ENCODE assay signal across 17 mouse cellular contexts in genomic region chr6:112026261-112027205, GRCm38 (mm10).
A peak's percentile ranks its signal among the peaks of the same experiment; 100 is the strongest.
DNase-seq lines count a peak whose midpoint lies in the region; ATAC-seq and TF ChIP-seq lines count a peak whose summit lies in the region.
"Had no signal": no experiment of that assay in that cellular context is flagged by ENCODE, and none has a peak within 500 bp of the region (broad histone marks: within the 10 kb centered on the region; RNA-seq: fewer than 3 reads in every experiment).

No protein-coding gene starts in this region.

- H3K36me3 ChIP-seq in hindbrain, postnatal 0 days (ENCODE audit: insufficient read depth, low read length): no peaks in the 10 kb centered on the region
- no peaks in the 10 kb centered on the region for H3K36me3 ChIP-seq in hindbrain, embryonic 10.5 days
- no peaks in the 10 kb centered on the region for H3K36me3 ChIP-seq in lung, embryonic 14.5 days (ENCODE audit: insufficient read depth)
- no peaks in the 10 kb centered on the region for H3K36me3 ChIP-seq in lung, postnatal 0 days (ENCODE audit: insufficient read depth, low read length)
- H3K36me3 ChIP-seq: limb, embryonic 12.5 days; stomach, embryonic 15.5 days had no signal

- no peaks in the 10 kb centered on the region for H3K9me3 ChIP-seq in hindbrain, postnatal 0 days (ENCODE audit: low read length)
- H3K9me3 ChIP-seq in hindbrain, embryonic 10.5 days: no peaks in the 10 kb centered on the region
- H3K9me3 ChIP-seq in lung, embryonic 14.5 days (ENCODE audit: low read depth, low read length): no peaks in the 10 kb centered on the region
- H3K9me3 ChIP-seq in lung, postnatal 0 days (ENCODE audit: low read length): no peaks in the 10 kb centered on the region
- H3K9me3 ChIP-seq: limb, embryonic 12.5 days; stomach, embryonic 15.5 days had no signal

- H3K4me1 ChIP-seq in hindbrain, postnatal 0 days (ENCODE audit: insufficient read depth, low read length): no peaks in the 10 kb centered on the region
- no peaks in the 10 kb centered on the region for H3K4me1 ChIP-seq in hindbrain, embryonic 10.5 days (replicated peaks)
- H3K4me1 ChIP-seq in lung, embryonic 14.5 days (ENCODE audit: insufficient read depth): no peaks in the 10 kb centered on the region
- no peaks in the 10 kb centered on the region for H3K4me1 ChIP-seq in lung, postnatal 0 days (ENCODE audit: insufficient read depth, low read depth, low read length)
- H3K4me1 ChIP-seq: limb, embryonic 12.5 days; stomach, embryonic 15.5 days had no signal

- H3K27ac ChIP-seq in hindbrain, postnatal 0 days: no peak overlapping the region
- H3K27ac ChIP-seq in hindbrain, embryonic 10.5 days: no peak overlapping the region
- no peak overlapping the region for H3K27ac ChIP-seq in lung, embryonic 14.5 days (ENCODE audit: low read depth)
- H3K27ac ChIP-seq in lung, postnatal 0 days (ENCODE audit: low read length): no peak overlapping the region
- H3K27ac ChIP-seq: gastrocnemius, adult 2 months; limb, embryonic 12.5 days; stomach, embryonic 15.5 days had no signal

- peak; percentile 63 for TF ChIP-seq CTCF in hindbrain, postnatal 0 days (IDR thresholded peaks at IDR 0.05; ENCODE audit: low read depth)
- TF ChIP-seq CTCF in lung, embryonic 14.5 days (IDR thresholded peaks at IDR 0.05; ENCODE audit: low read depth): peak; percentile 67
- TF ChIP-seq CTCF in lung, postnatal 0 days (IDR thresholded peaks at IDR 0.05): peak; percentile 55

- DNase-seq in hindbrain, postnatal 0 days (ENCODE audit: low spot score): peak; percentile 21
- no peak for DNase-seq in hindbrain, embryonic 10.5 days (ENCODE audit: low spot score)
- DNase-seq in lung, embryonic 14.5 days: peak; percentile 51
- DNase-seq in lung, postnatal 25 days (ENCODE audit: low spot score): no peak
- DNase-seq in brain, adult 2 months (ENCODE audit: low read depth, low spot score): peak; percentile 37
- DNase-seq in lung, postnatal 0 days (ENCODE audit: low spot score): peak; percentile 21
- DNase-seq in cerebellum, postnatal 4 days (ENCODE audit: low spot score in 2 of 2): no peak
- no peak for DNase-seq in gastrocnemius, postnatal 25 days
- DNase-seq: adrenal gland, postnatal 14 days; gastrocnemius, adult 2 months; heart, postnatal 10 days; kidney, adult 9 months; spleen, adult 18-20 months had no signal

- WGBS in hindbrain, postnatal 0 days: 40% methylated on average over 1 of the region's 1 CpGs
- 61% methylated on average over 1 of the region's 1 CpGs for WGBS in hindbrain, embryonic 10.5 days
- WGBS in lung, embryonic 14.5 days: 58% methylated on average over 1 of the region's 1 CpGs
- 40% methylated on average over 1 of the region's 1 CpGs for WGBS in lung, postnatal 0 days

- ATAC-seq in hindbrain, postnatal 0 days: no peak
- peak; percentile 35; the same call in 1 of the 2 replicates for ATAC-seq in lung, embryonic 14.5 days (ENCODE audit: insufficient read depth)
- ATAC-seq in lung, postnatal 0 days: no peak
- ATAC-seq: hindbrain, embryonic 16.5 days had no signal

- no peak overlapping the region for H3K4me3 ChIP-seq in hindbrain, postnatal 0 days (ENCODE audit: low read length)
- no peak overlapping the region for H3K4me3 ChIP-seq in hindbrain, embryonic 10.5 days
- H3K4me3 ChIP-seq in lung, embryonic 14.5 days (ENCODE audit: low read depth, low read length): no peak overlapping the region
- H3K4me3 ChIP-seq in lung, postnatal 0 days (ENCODE audit: low read depth, low read length): no peak overlapping the region
- H3K4me3 ChIP-seq: erythroblast, embryonic 14.5 days; gastrocnemius, adult 2 months; limb, embryonic 12.5 days; stomach, embryonic 15.5 days had no signal

- H3K4me2 ChIP-seq in hindbrain, postnatal 0 days (ENCODE audit: low read depth, low read length): no peak overlapping the region
- H3K4me2 ChIP-seq in lung, embryonic 14.5 days: no peak overlapping the region
- no peak overlapping the region for H3K4me2 ChIP-seq in lung, postnatal 0 days (replicated peaks; ENCODE audit: low read depth, low read length)
- H3K4me2 ChIP-seq: limb, embryonic 12.5 days; stomach, embryonic 15.5 days had no signal

- H3K9ac ChIP-seq in hindbrain, postnatal 0 days (replicated peaks; ENCODE audit: low read length): no peak overlapping the region
- H3K9ac ChIP-seq in lung, embryonic 14.5 days: no peak overlapping the region
- H3K9ac ChIP-seq in lung, postnatal 0 days (replicated peaks; ENCODE audit: low read depth): no peak overlapping the region
- H3K9ac ChIP-seq: limb, embryonic 12.5 days; stomach, embryonic 15.5 days had no signal

- no peak for TF ChIP-seq EP300 in lung, postnatal 0 days (IDR thresholded peaks at IDR 0.05)

- no peaks in the 10 kb centered on the region for H3K27me3 ChIP-seq in hindbrain, postnatal 0 days (ENCODE audit: insufficient read depth, low read length)
- no peaks in the 10 kb centered on the region for H3K27me3 ChIP-seq in hindbrain, embryonic 10.5 days (ENCODE audit: insufficient read depth, poor library complexity, severe bottlenecking)
- H3K27me3 ChIP-seq in lung, embryonic 14.5 days (ENCODE audit: insufficient read depth, low read length): no peaks in the 10 kb centered on the region
- H3K27me3 ChIP-seq in lung, postnatal 0 days (replicated peaks; ENCODE audit: insufficient read depth, low read length): no peaks in the 10 kb centered on the region
- H3K27me3 ChIP-seq: limb, embryonic 12.5 days; stomach, embryonic 15.5 days had no signal

Comparison
In these comparisons a context has a peak if more than half of its experiments do, and no peak if none do; other contexts are left out.
1. DNase-seq: peak in hindbrain, postnatal 0 days (single experiment), lung, embryonic 14.5 days (single experiment), brain, adult 2 months (single experiment) and lung, postnatal 0 days (single experiment); none in hindbrain, embryonic 10.5 days (single experiment), lung, postnatal 25 days (single experiment), cerebellum, postnatal 4 days (0 of 2) and gastrocnemius, postnatal 25 days (single experiment).
2. Peak in every context shown above with its lines, with median percentiles within 50 percentile points of each other: CTCF ChIP-seq.